Mouse (Mus musculus): Measurements from ENCODE around the gene Ptprh.

GRCm38 (mm10) chr7:4647992-4648391 is 44.2 kb upstream of the Ptprh start:
- TF ChIP-seq CTCF (conservative IDR thresholded peaks at IDR 0.05 in 1 of 2, IDR thresholded peaks at IDR 0.05 in 1 of 2; ENCODE audit: low read depth in 2 of 2, low read length in 2 of 2) (no peak), POLR2A (IDR thresholded peaks at IDR 0.05; ENCODE audit: low read depth, low read length) (no peak), MAX (IDR thresholded peaks at IDR 0.05; ENCODE audit: low read length) (no peak), EP300 (IDR thresholded peaks at IDR 0.05; ENCODE audit: low read length) (no peak), POLR2AphosphoS2 (IDR thresholded peaks at IDR 0.05; ENCODE audit: low read depth, low read length) (no peak), SMC3 (IDR thresholded peaks at IDR 0.05; ENCODE audit: low read depth, low read length) (no peak), ETS1 (conservative IDR thresholded peaks at IDR 0.05; ENCODE audit: low read depth, low read length) (no peak), CHD1 (IDR thresholded peaks at IDR 0.05; ENCODE audit: low read depth, low read length) (no peak), USF1 (IDR thresholded peaks at IDR 0.05; ENCODE audit: low read depth, low read length) (no peak), MXI1 (IDR thresholded peaks at IDR 0.05; ENCODE audit: low read depth, low read length) (no peak), ZNF384 (IDR thresholded peaks at IDR 0.05; ENCODE audit: low read depth, low read length) (no peak)
